Mouse (Mus musculus) urinary bladder, postnatal 4 days (tissue): ENCODE data around the gene Pja2.
"Not testable (repeated sequence)": the region's sequence is repeated elsewhere in the genome, so short reads cannot be mapped to it uniquely, and the experiment has no call there.

Source experiments
- DNase-seq, 2 experiments: peaks; one replicate each; pipeline ENCODE4 v3.0.0; 2021 to 2022; ENCODE audit warnings: low spot score in 2 of 2

Gene Pja2

GRCm38 (mm10) chr17:64281368-64281767 lies 50.3 kb downstream of the Pja2 start:
- not testable (repeated sequence) for DNase-seq

DNA sequence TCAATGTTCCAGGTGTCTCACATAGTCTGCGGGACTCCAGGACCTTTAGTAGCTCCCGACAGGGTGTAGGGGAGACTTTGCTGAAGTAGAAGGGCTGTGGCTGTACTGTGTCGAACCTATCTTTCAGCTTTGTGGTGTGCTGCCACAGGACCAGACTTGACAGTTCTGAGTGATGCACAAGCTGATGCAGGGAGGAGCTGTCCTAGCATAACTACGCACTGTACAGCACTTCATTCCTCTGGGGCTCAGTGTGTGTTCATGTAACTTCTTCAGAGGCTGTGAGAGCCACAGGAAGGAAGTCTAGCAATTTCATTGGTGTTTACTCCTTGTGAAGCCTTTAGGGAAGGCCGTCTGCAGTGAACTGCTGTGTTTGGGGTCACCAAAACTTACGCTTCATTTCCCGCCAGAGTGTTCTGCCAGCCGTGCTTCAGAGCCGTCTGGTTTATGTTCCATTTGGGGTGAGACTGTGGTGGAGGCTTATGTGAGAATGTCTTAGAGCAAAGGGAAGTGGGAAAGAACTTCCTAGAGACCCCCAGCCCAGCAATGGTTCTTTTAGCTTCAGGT lies 54.0 kb downstream of the Pja2 start:
- DNase-seq = no peak

DNA sequence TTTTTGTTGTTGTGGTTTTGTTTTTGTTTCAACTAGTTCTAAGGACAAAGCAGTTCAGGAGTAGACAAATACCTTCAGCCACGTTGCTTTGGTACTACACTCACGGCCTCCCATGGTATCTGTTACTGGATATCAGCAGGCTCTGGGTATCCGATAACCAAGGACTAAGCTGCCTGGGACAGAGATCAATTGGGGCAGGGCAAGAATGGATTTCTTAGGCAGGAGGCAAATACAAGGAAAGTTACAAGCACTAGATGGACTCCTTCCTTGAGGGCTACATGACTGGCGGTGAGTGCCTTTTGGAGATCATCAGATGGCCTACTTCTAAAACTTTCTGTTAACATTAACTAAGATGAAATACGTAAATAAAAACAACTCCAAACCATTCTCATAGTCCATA lies 55.0 kb downstream of the Pja2 start:
- no peak for DNase-seq

DNA sequence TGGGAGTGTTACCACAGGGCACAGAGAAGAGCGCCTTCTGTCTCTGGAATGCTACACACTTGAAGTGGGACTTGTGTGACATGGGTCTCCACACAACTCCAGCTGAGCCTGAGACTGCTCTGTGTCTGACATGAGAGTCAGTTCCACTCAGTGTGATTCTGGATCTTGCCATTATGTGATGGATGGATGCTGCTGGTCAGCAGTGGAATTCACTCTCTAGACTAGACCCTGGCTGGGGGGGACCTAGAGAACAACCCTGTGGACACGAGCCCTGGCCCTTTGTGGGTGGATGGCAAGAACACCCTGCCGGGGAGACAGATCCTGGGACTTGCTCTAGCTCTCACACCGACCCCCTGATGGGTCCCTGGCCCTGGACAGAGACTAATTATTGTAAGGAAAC lies 56.5 kb downstream of the Pja2 start:
- DNase-seq = no peak

DNA sequence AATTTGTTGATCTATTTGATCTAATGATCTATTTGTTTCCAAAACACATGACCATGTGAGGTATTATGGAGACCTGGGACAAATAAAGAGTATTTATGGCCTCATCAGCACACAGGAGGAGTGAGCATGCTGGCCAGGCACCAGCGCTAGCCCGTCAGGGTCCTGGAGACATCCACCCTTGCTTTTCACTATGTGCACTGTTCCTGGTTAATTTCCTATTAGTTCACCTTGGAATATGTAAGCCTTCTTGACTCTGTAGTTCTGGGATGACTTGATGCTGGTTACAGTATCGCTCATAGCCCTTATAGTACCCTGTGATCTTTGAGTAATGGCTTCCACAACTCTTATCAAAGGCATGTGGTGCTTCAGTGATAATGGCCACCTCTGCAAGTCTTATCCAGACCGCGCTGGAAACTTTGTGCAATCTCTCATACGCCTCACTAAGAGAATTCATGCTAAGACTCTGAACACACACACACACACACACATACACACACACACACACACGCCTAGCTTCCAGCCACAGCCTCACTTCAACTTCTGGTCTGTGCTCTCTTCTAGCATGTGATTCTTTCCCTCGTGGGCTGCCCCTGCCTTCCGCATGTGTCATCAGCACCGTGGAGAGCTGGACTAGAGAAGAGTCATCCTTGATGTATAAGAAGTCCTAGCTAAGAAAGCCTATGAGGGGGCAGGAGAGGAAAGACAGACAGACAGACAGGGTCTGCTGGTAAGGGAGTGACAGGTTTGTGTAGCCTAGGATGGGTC lies 57.2 kb downstream of the Pja2 start:
- no peak for DNase-seq

- DNase-seq = no peak
Measured at GRCm38 (mm10) chr17:64260571-64260970, 71.1 kb downstream of the Pja2 start.

DNA sequence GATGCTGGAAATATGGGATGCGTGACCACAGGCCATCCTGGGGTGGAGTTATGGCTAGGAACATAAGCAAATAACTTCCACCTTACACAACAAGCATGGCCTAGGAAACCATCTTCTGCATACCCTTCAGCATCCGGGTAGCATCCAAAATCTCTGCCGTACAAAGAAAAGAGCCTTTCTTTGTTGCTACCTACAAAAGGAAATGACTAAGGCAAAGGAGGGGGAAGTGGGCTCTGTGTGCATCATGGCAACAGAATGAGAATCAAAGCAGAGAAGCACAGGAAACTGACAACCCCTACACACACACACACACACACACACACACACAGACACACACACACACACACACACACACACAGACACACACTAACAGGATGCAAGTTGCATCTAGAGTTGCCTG lies 83.5 kb downstream of the Pja2 start:
- no peak for DNase-seq

DNA sequence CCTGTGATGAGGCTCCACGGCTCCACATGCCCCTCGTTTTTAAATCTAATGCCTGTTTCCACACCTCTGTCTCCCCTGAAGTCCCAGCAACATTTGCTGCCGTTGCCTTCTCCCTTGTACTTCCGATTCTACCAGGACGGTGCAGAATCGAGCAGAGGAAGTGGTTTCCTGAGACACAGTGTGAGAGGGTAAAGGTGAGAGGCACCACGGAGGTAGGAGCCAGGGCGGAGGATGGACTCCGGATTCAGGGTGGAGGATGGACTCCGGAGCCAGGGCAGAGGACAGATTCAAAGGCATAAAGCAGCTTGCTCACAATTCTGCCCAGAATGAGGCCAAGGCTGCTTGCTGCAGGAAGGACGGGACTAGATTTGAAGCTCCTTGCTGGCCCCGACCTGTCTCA lies 88.8 kb downstream of the Pja2 start:
- no peak for DNase-seq

DNA sequence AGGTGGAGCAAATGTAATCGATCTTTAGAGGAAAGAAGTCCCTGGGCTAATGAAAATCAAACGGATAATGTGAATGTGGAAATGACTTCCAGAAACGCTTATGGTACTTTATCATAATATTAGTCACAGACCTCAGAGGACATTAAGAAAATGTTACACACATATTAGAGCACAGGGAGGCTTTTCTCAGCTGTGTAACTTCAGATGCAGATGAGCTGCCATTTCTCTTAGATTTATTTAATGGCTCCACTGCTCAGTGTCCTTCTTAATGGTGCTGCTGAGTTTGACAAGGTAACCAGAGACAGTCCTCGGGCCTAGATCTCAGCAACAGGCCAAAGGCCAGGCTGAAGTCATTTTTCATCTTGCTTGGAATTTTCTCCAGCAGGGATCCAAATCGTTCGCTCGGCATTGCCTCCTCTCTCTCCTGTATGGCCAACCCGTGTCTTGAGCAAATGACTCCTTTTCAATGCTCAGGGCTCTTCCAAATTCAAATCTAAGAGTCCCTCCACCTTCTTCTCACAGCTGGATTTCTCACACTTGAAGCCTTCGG lies 89.3 kb downstream of the Pja2 start:
- no peak for DNase-seq

- no peak for DNase-seq
Measured at GRCm38 (mm10) chr17:64241544-64242292, 90.0 kb downstream of the Pja2 start.

GRCm38 (mm10) chr17:64232134-64232533 lies 99.6 kb downstream of the Pja2 start:
- DNase-seq = no peak

DNA sequence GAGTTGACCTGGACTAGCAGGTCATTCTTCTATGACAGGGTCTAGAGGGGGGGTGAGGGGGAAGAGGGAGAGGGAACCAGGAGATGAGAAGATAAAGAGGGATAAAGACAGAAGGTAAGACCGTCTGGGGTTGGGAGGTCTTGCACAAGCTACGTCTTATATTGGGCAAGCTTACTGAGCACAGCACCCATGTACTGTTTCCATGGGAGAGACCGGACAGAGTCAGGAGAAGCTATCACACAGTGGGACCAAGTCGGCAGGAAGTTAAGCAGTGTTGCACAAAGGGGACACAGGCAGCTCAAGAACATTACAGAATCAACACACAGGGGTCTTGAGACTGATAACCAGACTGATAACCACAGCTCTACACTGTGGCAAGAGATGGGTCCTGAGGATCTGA lies 100.1 kb downstream of the Pja2 start:
- DNase-seq = not testable (repeated sequence)

- no peak for DNase-seq
Measured at GRCm38 (mm10) chr17:64231172-64231571, 100.5 kb downstream of the Pja2 start.
